Mouse (Mus musculus) midbrain, embryonic 10.5 days (tissue): ENCODE measurements around the gene 1520401A03Rik. TPM values are rescaled to one million over a fixed set of nuclear protein-coding genes. Genes with fewer than 3 reads are reported as not detected.

ENCODE experiments used
- DNase-seq: peaks from one replicate; pipeline ENCODE4 v3.0.0-alpha.2; 2017; ENCODE audit warnings: low spot score
- H3K27ac ChIP-seq: fragments of 300-500 bp; sonication (generic); replicated peaks from 2 replicates; pipeline ENCODE4 v1.5.1; 2016; ENCODE audit warnings: mild to moderate bottlenecking
- H3K27me3 ChIP-seq: fragments of 300-500 bp; sonication (generic); 2 replicates; pipeline ENCODE4 v1.6.1; 2016; ENCODE audit warnings: low read depth, mild to moderate bottlenecking; ENCODE audit not compliant: poor library complexity, severe bottlenecking
- H3K36me3 ChIP-seq: fragments of 300-500 bp; sonication (generic); 2 replicates; pipeline ENCODE4 v1.6.1; 2016; ENCODE audit warnings: mild to moderate bottlenecking, moderate library complexity
- H3K4me1 ChIP-seq: fragments of 300-500 bp; sonication (generic); 2 replicates; pipeline ENCODE4 v1.6.1; 2016
- H3K4me3 ChIP-seq: fragments of 300-500 bp; sonication (generic); 2 replicates; pipeline ENCODE4 v1.5.1; 2016; ENCODE audit warnings: mild to moderate bottlenecking, moderate library complexity
- H3K9me3 ChIP-seq: fragments of 300-500 bp; sonication (generic); replicated peaks from 2 replicates; pipeline ENCODE4 v1.6.1; 2016; ENCODE audit warnings: mild to moderate bottlenecking
- WGBS: fragments of 180-500 bp; shearing (Covaris S2); methylation state at CpG from one replicate; pipeline ENCODE4 v1.1.7; 2016; 5-methylcytosine and 5-hydroxymethylcytosine counted together
- polyA plus RNA-seq: library from polyadenylated mRNA; unstranded; fragments of >200 nt; fragmentation: Nextera tagmentation; extraction: Ambion mirVana; gene quantifications from 2 replicates; pipeline ENCODE4 v1.2.1, GENCODE M21; 2016

1520401A03Rik gene
- polyA plus RNA-seq, 1 experiment from 2014 or later = not detected

- 0 out of 2 replicates have a peak overlapping the region, but pooled peaks have one; percentile 9 for H3K4me3 ChIP-seq
- H3K4me1 ChIP-seq = peaks cover 29% of the 10 kb centered on the region
- peaks cover 49% of the 10 kb centered on the region for H3K27me3 ChIP-seq
- DNase-seq = peak; percentile 51
- H3K9me3 ChIP-seq = no peaks in the 10 kb centered on the region
- H3K27ac ChIP-seq = no peak overlapping the region
- H3K36me3 ChIP-seq = peaks cover 31% of the 10 kb centered on the region
- WGBS = 40% methylated on average over 10 of the region's 10 CpGs
Observed at GRCm38 (mm10) chr17:23748631-23749391, 26.2 kb upstream of the 1520401A03Rik start.

GRCm38 (mm10) chr17:23748026-23748425 is 25.4 kb upstream of the 1520401A03Rik start:
- no peak for DNase-seq
- no peaks in the 10 kb centered on the region for H3K9me3 ChIP-seq
- no peak overlapping the region for H3K4me3 ChIP-seq
- H3K36me3 ChIP-seq = peaks cover 23% of the 10 kb centered on the region
- no peak overlapping the region for H3K27ac ChIP-seq
- 38% methylated on average over 6 of the region's 6 CpGs for WGBS
- H3K27me3 ChIP-seq = peaks cover 57% of the 10 kb centered on the region
- peaks cover 32% of the 10 kb centered on the region for H3K4me1 ChIP-seq

GRCm38 (mm10) chr17:23747471-23747870 is 24.9 kb upstream of the 1520401A03Rik start:
- no peak overlapping the region for H3K27ac ChIP-seq

GRCm38 (mm10) chr17:23746767-23747166 is 24.2 kb upstream of the 1520401A03Rik start:
- peaks cover 11% of the 10 kb centered on the region for H3K36me3 ChIP-seq
- DNase-seq = no peak
- H3K4me1 ChIP-seq = peaks cover 41% of the 10 kb centered on the region
- H3K9me3 ChIP-seq = no peaks in the 10 kb centered on the region
- peaks cover 70% of the 10 kb centered on the region for H3K27me3 ChIP-seq
- H3K27ac ChIP-seq = no peak overlapping the region
- no peak overlapping the region for H3K4me3 ChIP-seq
- 76% methylated on average over 3 of the region's 3 CpGs for WGBS

More at GRCm38 (mm10) chr17:23747471-23747870, 24.9 kb upstream of the 1520401A03Rik start:
- Histone ChIP-seq H3K4me3 (no peak overlapping the region), H3K27me3 (peaks cover 63% of the 10 kb centered on the region), H3K4me1 (peaks cover 35% of the 10 kb centered on the region), H3K9me3 (no peaks in the 10 kb centered on the region), H3K36me3 (peaks cover 18% of the 10 kb centered on the region)
- 82% methylated on average over 3 of the region's 3 CpGs for WGBS
- DNase-seq = no peak

GRCm38 (mm10) chr17:23746311-23746710 is 23.7 kb upstream of the 1520401A03Rik start:
- 0 out of 2 replicates have a peak overlapping the region, but pooled peaks have one; percentile 49 for H3K27ac ChIP-seq
- WGBS = 2% methylated on average over 12 of the region's 12 CpGs

GRCm38 (mm10) chr17:23745301-23746251 is 23.0 kb upstream of the 1520401A03Rik start, which contains the start of gene Kremen2:
TSS of gene Kremen2 (minus strand) at chr17:23745833.
- H3K9me3 ChIP-seq = 0 out of 2 replicates have a peak, but pooled peaks cover 2% of the 10 kb centered on the region

More at GRCm38 (mm10) chr17:23746311-23746710, 23.7 kb upstream of the 1520401A03Rik start:
- H3K4me3 ChIP-seq = peak overlapping the region; percentile 52
- H3K4me1 ChIP-seq = peaks cover 41% of the 10 kb centered on the region
- DNase-seq = peak; percentile 37
- peaks cover 74% of the 10 kb centered on the region for H3K27me3 ChIP-seq
- H3K9me3 ChIP-seq = 0 out of 2 replicates have a peak, but pooled peaks cover 1% of the 10 kb centered on the region
- H3K36me3 ChIP-seq = peaks cover 6% of the 10 kb centered on the region

GRCm38 (mm10) chr17:23744651-23745050 is 22.1 kb upstream of the 1520401A03Rik start:
- Histone ChIP-seq H3K4me1 (peaks cover 52% of the 10 kb centered on the region), H3K4me3 (peak overlapping the region; percentile 52), H3K27me3 (peaks cover 90% of the 10 kb centered on the region), H3K27ac (no peak overlapping the region), H3K36me3 (no peaks in the 10 kb centered on the region), H3K9me3 (0 out of 2 replicates have a peak, but pooled peaks cover 2% of the 10 kb centered on the region)
- DNase-seq = no peak
- WGBS = 3% methylated on average over 14 of the region's 14 CpGs

More at GRCm38 (mm10) chr17:23745301-23746251, 23.0 kb upstream of the 1520401A03Rik start, which contains the start of gene Kremen2:
- peaks cover 45% of the 10 kb centered on the region for H3K4me1 ChIP-seq
- H3K36me3 ChIP-seq = peaks cover under 1% of the 10 kb centered on the region; the same call in 1 of the 2 replicates
- H3K27me3 ChIP-seq = peaks cover 82% of the 10 kb centered on the region
- DNase-seq = peak; percentile 33
- peak within 1 kb of the TSS; percentile 52 for H3K4me3 ChIP-seq
- WGBS = under 1% methylated on average over 43 of the region's 45 CpGs
- H3K27ac ChIP-seq = 0 out of 2 replicates have a peak within 1 kb of the TSS, but pooled peaks have one; percentile 49

GRCm38 (mm10) chr17:23744076-23744475 is 21.5 kb upstream of the 1520401A03Rik start:
- H3K4me3 ChIP-seq = peak overlapping the region; percentile 52; the same call in 1 of the 2 replicates
- H3K27ac ChIP-seq = no peak overlapping the region
- 24% methylated on average over 8 of the region's 8 CpGs for WGBS
- H3K36me3 ChIP-seq = no peaks in the 10 kb centered on the region
- 0 out of 2 replicates have a peak, but pooled peaks cover 2% of the 10 kb centered on the region for H3K9me3 ChIP-seq
- H3K4me1 ChIP-seq = peaks cover 56% of the 10 kb centered on the region
- peaks cover 95% of the 10 kb centered on the region for H3K27me3 ChIP-seq
- DNase-seq = no peak

GRCm38 (mm10) chr17:23742941-23743340 is 20.4 kb upstream of the 1520401A03Rik start:
- no peak overlapping the region for H3K27ac ChIP-seq
- H3K36me3 ChIP-seq = peaks cover 1% of the 10 kb centered on the region; the same call in 1 of the 2 replicates
- H3K9me3 ChIP-seq = 0 out of 2 replicates have a peak, but pooled peaks cover 2% of the 10 kb centered on the region
- DNase-seq = no peak
- 69% methylated on average over 12 of the region's 12 CpGs for WGBS
- H3K4me3 ChIP-seq = 0 out of 2 replicates have a peak overlapping the region, but pooled peaks have one; percentile 37
- H3K27me3 ChIP-seq = peaks cover 98% of the 10 kb centered on the region
- H3K4me1 ChIP-seq = peaks cover 66% of the 10 kb centered on the region

- Histone ChIP-seq H3K27me3 (peaks cover 98% of the 10 kb centered on the region), H3K4me3 (peak overlapping the region; percentile 37), H3K36me3 (peaks cover 8% of the 10 kb centered on the region), H3K4me1 (peaks cover 73% of the 10 kb centered on the region), H3K27ac (no peak overlapping the region), H3K9me3 (0 out of 2 replicates have a peak, but pooled peaks cover 2% of the 10 kb centered on the region)
- DNase-seq = peak; percentile 36
- WGBS = 6% methylated on average over 44 of the region's 44 CpGs
Observed at GRCm38 (mm10) chr17:23742210-23742793, 19.7 kb upstream of the 1520401A03Rik start.

- 52% methylated on average over 38 of the region's 38 CpGs for WGBS
- Histone ChIP-seq H3K4me3 (peak overlapping the region; percentile 37; the same call in 1 of the 2 replicates), H3K27me3 (peaks cover 98% of the 10 kb centered on the region), H3K36me3 (peaks cover 15% of the 10 kb centered on the region), H3K9me3 (0 out of 2 replicates have a peak, but pooled peaks cover 2% of the 10 kb centered on the region), H3K4me1 (peaks cover 73% of the 10 kb centered on the region), H3K27ac (no peak overlapping the region)
- DNase-seq = no peak
Observed at GRCm38 (mm10) chr17:23741359-23742209, 19.0 kb upstream of the 1520401A03Rik start.
